Mouse (Mus musculus) hematopoietic multipotent progenitor cell, adult 10-12 weeks (in vitro differentiated cells): ENCODE measurements around the gene Arrb2. TPM values are rescaled to one million over a fixed set of nuclear protein-coding genes. Genes with fewer than 3 reads are reported as not detected.

Experiments
- polyA plus RNA-seq: library from polyadenylated mRNA; stranded (reverse); fragments of >175 nt; gene quantifications from 2 replicates; pipeline ENCODE4 v1.2.3, GENCODE M21; 2012; ENCODE audit warnings: low replicate concordance

Gene Arrb2
- polyA plus RNA-seq = 412 and 439 TPM in 2 replicates

DNA sequence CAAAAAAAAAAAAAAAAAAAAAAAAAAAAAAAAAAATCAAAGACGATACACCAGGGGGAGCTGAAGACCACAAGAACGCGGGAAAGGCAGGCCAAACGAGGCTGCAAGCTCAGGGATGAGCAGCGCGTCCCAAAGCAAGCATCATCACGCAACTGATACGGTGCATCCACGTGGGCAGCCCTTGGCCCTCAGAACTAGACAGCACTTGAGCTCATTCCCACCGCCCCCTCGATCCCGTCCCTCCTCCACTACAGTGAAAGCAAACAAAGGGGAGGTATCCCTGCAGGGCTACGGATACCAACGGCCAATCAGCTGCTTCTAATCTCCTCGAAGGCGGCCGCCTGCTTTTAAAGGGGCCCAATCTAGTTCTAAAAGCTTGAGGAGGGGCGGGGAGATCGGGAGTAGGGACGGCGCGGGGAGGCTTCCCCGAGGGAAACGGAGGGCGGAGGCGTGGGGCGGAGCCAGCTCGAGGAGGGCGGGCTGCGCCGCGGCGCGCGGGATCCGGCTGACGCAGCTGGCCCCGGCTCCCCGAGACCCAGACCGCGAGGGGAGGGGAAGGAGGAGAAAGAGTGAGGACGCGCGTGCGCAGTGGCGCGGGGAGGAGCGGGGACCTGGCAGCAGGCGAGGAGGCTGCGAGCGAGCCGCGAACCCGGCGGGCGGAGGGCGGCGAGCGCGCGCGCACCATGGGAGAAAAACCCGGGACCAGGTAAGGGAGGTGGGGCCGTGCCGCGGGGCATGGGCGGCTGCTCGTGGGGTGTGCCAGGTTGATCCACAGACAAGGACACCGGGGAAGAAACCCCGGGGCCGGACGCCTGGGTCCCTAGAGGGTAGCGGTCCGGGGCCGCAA is at the start of gene Arrb2:
TSS of gene Arrb2 (plus strand) at position 588 of the 847 bp plus-strand sequence.

DNA sequence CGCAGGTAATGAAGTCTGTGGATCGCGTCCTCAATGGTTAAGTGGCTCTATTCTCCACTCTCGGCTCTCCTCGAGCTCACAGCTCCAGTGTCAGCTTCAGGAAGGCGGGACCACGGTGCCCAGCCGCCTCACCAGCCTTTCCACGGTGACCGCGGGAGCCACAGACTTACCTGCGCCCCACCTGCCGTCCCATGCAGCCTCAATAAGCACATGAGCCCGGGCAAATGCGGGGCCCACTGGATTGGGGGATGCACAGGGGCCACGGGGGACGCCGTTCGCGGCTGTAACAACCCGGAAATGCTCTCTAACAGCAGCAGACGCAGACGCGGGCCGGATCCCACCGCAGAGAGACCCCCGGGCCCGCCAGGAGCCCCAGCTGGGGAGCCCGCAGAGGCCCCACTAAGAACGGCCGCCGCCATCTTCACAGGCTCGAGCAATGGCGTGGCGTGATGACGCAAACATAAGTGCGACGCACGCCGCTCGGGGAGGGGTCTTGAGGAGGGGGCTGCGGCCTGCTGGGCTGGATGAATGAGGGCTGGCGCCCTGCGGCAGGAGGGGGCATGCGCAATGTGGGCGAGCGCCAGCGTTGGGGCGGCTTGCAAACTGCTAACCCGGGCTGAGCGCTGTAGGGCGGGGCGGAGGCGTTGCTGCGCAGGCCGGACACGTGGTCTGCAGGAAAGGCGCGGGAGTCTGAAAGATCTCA is 22.7 kb upstream of the Arrb2 start, which contains the start of gene Pelp1:
TSS of gene Pelp1 (minus strand) at position 438 of the 703 bp plus-strand sequence.

DNA sequence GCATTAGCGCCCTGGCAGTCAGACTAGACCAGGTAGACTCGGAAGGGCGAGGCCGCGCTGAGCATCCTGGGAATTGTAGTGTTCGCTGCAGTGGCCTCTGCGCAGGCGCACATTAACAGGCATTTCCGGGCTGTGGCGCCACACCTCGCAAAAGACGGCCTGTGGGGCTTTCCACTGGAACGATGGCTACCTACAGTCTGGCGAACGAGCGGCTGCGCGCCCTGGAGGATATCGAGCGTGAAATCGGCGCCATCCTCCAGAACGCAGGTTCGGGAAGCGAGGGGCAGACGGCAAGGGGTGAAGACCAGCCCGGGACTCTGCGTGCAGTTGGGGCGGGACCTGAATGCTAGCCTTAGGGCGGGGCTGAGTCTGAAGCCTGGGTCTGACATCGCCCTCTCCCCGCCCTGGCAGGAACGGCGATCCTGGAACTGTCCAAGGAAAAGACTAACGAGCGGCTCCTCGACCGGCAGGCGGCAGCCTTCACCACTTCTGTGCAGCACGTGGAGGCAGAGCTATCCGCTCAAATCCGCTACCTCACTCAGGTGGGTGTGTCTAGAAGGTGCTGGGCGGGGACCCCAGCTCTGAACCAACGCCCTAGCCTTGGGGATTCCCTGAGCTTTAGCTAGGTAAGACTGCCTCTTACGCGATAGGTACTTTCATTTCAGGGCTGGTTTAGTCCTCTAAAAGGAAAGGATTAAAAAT is 19.5 kb downstream of the Arrb2 start, which contains the start of gene Med11:
TSS of gene Med11 (plus strand) at position 123 of the 702 bp plus-strand sequence.

DNA sequence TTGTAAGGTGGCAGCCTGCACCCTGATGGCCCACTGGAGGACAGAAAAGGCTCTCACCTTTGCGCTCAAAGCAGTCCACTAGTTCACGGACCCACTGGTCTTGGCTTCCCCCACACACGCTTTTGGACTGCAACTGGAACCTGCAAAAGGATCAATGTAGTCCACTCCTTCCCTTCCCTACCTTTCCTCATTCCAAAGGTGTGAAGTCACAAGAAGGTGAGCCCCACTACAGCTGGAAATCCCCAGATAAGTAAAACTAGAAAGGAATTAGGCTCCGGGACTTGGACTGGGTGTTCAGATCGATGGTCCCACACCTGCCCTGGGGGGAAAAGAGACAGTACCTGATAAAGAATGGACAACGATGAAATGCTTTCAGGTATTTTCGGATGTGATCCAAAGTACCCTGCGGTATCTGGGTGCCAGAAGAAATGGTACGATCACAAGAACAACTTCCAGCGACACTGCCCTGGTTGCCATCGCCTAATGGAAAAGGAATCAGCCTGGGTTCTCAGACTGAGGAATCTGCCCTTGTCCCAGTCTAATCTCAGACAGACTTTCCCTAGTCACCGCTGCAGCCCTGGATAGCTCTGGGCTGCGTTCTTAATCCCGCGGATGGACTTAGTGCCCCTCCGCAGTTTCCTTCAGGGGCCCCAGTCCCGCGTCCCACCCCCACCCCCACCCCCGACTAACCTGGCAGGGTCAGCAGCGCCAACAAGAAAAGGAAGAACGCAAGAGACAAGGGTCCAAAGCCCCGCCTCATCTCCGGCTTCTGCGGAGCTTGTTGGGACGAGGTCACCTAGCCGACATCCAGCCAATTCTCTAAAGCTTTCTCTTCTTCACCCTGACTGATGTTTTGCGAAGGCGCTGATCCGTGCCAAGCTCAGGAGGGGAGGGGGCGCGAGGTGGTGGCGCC is 26.5 kb downstream of the Arrb2 start, which contains the start of gene Zmynd15:
TSS of gene Zmynd15 (plus strand) at position 746 of the 913 bp plus-strand sequence.

DNA sequence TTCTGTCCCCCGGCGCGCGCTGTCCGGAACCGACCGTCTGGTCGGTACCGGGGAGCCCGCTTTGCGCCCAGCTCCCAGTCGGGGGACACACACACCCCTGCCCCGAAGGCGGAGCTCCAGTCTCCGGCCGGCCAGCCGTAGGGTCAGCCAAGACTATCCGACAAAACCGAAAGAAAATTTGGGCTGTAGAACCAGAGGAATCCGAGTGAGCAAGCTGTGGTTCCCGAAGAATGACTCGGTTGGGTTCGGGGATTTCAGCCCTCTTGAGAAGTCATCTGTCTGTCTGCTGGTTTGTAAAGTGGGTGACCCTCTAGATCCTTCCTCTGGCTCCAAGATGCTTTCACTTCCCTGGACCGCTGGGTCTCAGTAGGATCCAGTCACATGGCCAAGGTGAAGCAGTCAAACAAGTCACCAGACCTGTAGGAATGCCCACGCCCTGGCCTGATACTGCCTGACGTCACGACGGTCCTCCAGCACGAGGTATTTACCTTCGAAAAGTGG is 27.2 kb downstream of the Arrb2 start, which contains the start of gene Cxcl16:
TSS of gene Cxcl16 (minus strand) at position 384 of the 501 bp plus-strand sequence.

Other genes starting within 250 kb of the Arrb2 start
- gene Slc16a11, start 219.9 kb upstream of the Arrb2 start, polyA plus RNA-seq = 0.42 and 1.8 TPM in 2 replicates
- 4.8 and 6.9 TPM in 2 replicates for gene Slc16a13, start 211.6 kb upstream of the Arrb2 start, polyA plus RNA-seq
- gene Bcl6b, start 202.8 kb upstream of the Arrb2 start, polyA plus RNA-seq = 1.2 and 1.7 TPM in 2 replicates
- 63.8 and 101 TPM in 2 replicates for gene 0610010K14Rik, start 194.7 kb upstream of the Arrb2 start, polyA plus RNA-seq
- gene Gm21988, start 192.8 kb upstream of the Arrb2 start, polyA plus RNA-seq = 2.8 and 4.1 TPM in 2 replicates
- gene Rnasek, start 192.8 kb upstream of the Arrb2 start, polyA plus RNA-seq = 44.8 and 229 TPM in 2 replicates
- gene Alox12, start 177.3 kb upstream of the Arrb2 start, polyA plus RNA-seq = 0.63 and 0.76 TPM in 2 replicates
- gene Alox12e, start 110.0 kb upstream of the Arrb2 start, polyA plus RNA-seq = 0.10 TPM in 1 of 2 replicates, not detected in the other
- gene Alox15, start 80.6 kb upstream of the Arrb2 start, polyA plus RNA-seq = 1.4 and 1.8 TPM in 2 replicates
- gene Pelp1, start 22.6 kb upstream of the Arrb2 start, polyA plus RNA-seq = 34.5 and 61.0 TPM in 2 replicates
- gene Med11, start 19.3 kb downstream of the Arrb2 start, polyA plus RNA-seq = 13.9 and 47.2 TPM in 2 replicates
- 2.2 and 3.7 TPM in 2 replicates for gene Zmynd15, start 26.8 kb downstream of the Arrb2 start, polyA plus RNA-seq
- 5.5 and 6.1 TPM in 2 replicates for gene Cxcl16, start 27.3 kb downstream of the Arrb2 start, polyA plus RNA-seq
- 0.40 and 1.2 TPM in 2 replicates for gene Tm4sf5, start 72.6 kb downstream of the Arrb2 start, polyA plus RNA-seq
- not detected in 2 replicates for gene Vmo1, start 82.0 kb downstream of the Arrb2 start, polyA plus RNA-seq
- not detected in 2 replicates for gene Gltpd2, start 86.6 kb downstream of the Arrb2 start, polyA plus RNA-seq
- gene Psmb6, start 92.7 kb downstream of the Arrb2 start, polyA plus RNA-seq = 57.2 and 129 TPM in 2 replicates
- gene Gm40193, start 100.3 kb downstream of the Arrb2 start, polyA plus RNA-seq = not detected in 2 replicates
- gene Pld2, start 107.4 kb downstream of the Arrb2 start, polyA plus RNA-seq = 2.8 and 4.8 TPM in 2 replicates
- gene Mink1, start 130.2 kb downstream of the Arrb2 start, polyA plus RNA-seq = 149 and 293 TPM in 2 replicates
- not detected in 2 replicates for gene 4930544D05Rik, start 183.2 kb downstream of the Arrb2 start, polyA plus RNA-seq
- 0.98 and 1.9 TPM in 2 replicates for gene Chrne, start 186.6 kb downstream of the Arrb2 start, polyA plus RNA-seq
- 0.47 and 1.1 TPM in 2 replicates for gene Gp1ba, start 206.5 kb downstream of the Arrb2 start, polyA plus RNA-seq
- 97.5 and 293 TPM in 2 replicates for gene Rnf167, start 214.6 kb downstream of the Arrb2 start, polyA plus RNA-seq
- 60.4 and 82.0 TPM in 2 replicates for gene Slc25a11, start 214.8 kb downstream of the Arrb2 start, polyA plus RNA-seq
- gene Pfn1, start 222.0 kb downstream of the Arrb2 start, polyA plus RNA-seq = 4,148 and 9,034 TPM in 2 replicates
- gene Eno3, start 224.6 kb downstream of the Arrb2 start, polyA plus RNA-seq = 15.7 and 25.1 TPM in 2 replicates
- 87.8 and 103 TPM in 2 replicates for gene Spag7, start 236.8 kb downstream of the Arrb2 start, polyA plus RNA-seq